Mouse (Mus musculus): Measurements from ENCODE around the gene Esf1.
"Not testable (repeated sequence)": the region's sequence is repeated elsewhere in the genome, so short reads cannot be mapped to it uniquely, and the experiment has no call there.

Gene Esf1

GRCm38 (mm10) chr2:140093433-140093832, 76.9 kb downstream of the Esf1 start:
- no peak for DNase-seq

- no peak for DNase-seq
Measured at GRCm38 (mm10) chr2:140084245-140084644, 86.1 kb downstream of the Esf1 start.

- DNase-seq = no peak
Measured at GRCm38 (mm10) chr2:140080747-140081577, 89.4 kb downstream of the Esf1 start.

GRCm38 (mm10) chr2:140079284-140079683, 91.1 kb downstream of the Esf1 start:
- not testable (repeated sequence) for DNase-seq

- peak; percentile 46 for DNase-seq
Measured at GRCm38 (mm10) chr2:140078600-140079280, 91.6 kb downstream of the Esf1 start.

- DNase-seq = peak; percentile 16
Measured at GRCm38 (mm10) chr2:140077476-140077875, 92.9 kb downstream of the Esf1 start.

- no peak for DNase-seq
Measured at GRCm38 (mm10) chr2:140075150-140075549, 95.2 kb downstream of the Esf1 start.

All from kidney, adult 18-20 months (tissue).